Mouse (Mus musculus) cerebellum, adult 8-10 months (tissue): ENCODE measurements around the gene Prss41.
A peak's percentile ranks its signal among the peaks of the same experiment; 100 is the strongest.
"Not testable (repeated sequence)": the region's sequence is repeated elsewhere in the genome, so short reads cannot be mapped to it uniquely, and the experiment has no call there.

Experiments
- DNase-seq: peaks from one replicate; pipeline ENCODE4 v3.0.0; 2022

Prss41 gene

DNA sequence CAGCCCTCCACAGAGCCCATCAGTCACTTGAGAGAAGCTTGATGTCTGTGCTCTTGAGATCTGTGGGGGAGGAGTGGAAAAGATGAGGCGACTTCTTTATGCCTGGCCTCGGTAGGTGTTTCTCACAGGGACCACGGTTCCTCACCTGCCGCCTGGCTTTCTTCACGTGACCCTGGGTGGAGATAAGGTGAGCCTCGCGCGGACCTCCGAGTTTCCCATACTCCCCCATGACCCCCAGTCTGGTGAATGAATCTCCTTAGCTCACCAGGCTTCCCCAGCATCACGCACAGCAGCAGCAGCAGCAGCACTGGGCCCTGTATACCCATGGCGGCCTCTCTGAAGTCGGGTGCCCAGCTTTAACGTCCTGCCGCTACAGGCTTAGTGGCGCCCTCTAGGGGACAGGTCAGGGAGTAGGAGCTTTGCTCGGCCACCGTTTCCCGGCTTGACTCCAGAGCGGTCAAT, at the start of gene Prss41, which contains the start of gene Prss32:
TSS of gene Prss41 (minus strand) at position 361 of the 462 bp plus-strand sequence.
TSS of gene Prss32 (plus strand) at position 44 of the 462 bp plus-strand sequence.
- peak; percentile 64 for DNase-seq

DNA sequence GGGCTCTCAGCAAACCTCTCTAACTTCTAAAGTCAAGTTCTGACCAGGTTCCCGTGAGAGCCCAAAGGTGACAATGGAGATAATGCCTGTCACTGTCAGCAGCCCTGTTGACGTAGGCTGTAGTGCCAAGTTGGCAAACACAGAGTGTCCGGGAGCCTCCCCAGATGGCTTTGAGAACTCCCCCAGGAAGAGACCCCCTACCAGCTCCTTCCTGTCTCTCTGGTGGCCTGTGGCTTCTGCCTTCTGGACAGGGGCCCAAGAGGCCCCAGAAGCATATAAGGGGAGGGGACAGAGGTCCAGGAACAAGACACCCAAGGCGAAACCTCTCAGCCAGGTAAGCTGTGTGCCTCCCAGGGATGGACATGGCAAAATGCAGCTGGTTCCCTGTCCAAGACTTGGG, 36.6 kb upstream of the Prss41 start, which contains the start of the genes Dcpp1 and Dcpp2:
TSS of gene Dcpp1 (plus strand) at position 301 of the 400 bp plus-strand sequence.
TSS of gene Dcpp2 (plus strand) at position 305 of the 400 bp plus-strand sequence.
- not testable (repeated sequence) for DNase-seq

DNA sequence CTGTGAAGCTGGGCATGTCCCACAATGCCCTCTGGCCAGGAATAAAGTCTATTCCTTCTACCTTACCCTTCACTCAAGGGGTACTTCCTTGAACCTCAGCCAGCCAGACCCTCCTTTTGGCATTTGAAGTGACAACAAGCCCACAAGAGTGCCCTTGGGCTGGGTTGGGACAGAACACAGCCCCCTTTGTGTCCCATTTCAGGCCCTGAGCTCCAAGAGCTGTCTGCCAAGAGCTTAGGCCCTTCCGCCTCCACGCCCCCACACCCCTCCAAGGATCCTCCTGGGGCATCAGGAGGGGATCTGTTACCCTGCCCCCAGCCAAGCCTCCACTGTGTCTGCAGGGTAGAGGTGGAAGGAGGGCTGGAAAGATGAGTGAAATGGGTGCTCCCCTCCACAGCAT, 33.2 kb upstream of the Prss41 start:
- no peak for DNase-seq

DNA sequence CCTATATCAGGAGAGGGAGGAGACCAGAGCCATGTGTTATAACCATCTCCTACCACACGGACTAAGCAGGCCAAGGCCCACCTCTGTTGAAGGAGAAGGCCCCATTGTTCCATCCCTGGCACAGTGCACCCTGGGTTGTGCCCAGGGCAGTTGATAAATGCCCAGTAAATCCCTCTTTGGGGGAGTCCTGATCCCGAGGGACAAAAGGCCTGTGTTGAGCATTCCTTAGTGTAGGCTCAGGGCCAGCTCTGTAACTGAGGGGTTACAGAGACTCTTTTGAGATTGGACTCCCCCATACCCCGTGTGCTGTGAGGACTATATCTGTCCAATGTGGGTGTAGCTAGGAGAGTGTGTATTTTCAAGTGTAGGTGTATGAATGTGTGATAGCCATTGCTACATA, 32.8 kb upstream of the Prss41 start:
- no peak for DNase-seq

DNA sequence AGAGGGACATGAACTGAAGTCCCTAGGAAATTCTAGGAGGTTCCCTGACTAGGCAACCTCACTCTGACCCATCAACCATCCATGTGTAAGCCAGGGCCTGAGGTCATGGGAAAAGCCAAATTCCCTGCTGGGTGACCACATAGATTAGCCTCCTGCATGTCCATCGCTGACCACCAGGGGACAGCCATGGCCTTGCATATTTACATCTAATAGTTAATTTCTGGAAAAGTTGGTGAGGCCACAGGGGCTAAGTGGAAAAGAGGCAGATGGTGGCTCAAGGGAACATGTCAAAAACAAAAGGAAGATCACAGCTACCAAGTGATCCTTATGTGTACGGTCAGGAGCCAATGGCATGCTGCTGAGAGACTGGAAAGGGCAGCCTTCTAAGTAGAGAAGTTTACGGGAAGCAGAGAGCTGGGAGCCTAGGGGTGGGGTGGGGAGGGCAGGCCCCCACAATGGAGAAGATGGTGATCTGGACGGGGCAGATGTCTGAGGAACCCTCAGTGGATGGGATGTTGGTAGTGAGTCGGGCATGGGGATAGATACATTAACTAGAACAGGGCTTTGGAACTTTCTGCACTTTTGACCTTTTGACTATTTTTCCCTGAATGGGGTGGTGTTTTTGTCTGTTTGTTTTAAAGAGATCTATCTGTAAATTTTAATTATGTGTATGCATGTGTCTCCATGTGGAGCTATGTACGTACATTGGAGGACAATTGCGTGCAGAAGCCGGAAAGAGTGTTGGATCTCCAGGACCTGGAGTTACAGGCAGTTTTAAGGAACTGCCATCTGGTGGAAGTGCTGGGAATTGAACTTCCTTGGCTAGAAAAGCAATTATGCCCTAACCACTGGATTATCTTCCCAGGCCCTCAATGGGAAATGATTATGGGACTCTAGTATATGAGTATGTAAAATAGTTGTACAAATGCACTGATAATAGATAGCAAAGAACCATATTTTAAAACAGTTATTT, 30.2 kb upstream of the Prss41 start:
- DNase-seq = peak; percentile 48

DNA sequence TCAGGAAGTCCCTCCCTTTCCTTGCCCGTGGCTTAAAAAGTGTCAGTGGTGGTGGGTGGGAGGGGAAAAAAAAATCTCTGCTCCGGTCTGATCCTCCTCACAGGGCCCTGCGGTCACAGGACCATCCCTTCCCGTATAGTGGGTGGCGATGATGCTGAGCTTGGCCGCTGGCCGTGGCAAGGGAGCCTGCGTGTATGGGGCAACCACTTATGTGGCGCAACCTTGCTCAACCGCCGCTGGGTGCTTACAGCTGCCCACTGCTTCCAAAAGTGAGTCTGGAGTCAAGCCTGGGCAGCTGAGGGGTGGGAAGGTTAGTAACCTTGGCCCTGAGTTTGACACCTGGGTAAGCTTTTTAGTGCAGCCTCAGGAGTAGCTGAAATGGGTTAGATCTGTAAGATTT, 24.5 kb upstream of the Prss41 start:
- no peak for DNase-seq

DNA sequence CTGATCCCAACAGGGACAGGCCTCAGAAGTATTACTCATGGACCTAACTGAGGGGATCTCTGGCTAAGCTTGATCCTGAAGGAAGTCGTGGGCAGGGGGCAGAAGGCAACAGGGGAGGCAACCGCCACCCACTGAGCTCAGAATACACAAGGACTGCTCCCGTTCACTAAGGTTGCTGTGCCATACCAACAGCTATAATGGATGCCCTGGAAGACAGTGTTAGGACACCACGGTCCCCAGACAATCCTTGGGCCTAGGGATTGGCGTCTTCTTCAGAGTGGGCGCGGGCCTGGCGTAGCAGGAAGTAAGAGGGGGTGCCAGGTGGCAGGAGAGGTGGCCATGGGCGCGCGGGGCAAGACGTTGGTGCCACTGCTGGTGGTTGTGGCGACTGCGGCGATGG, 23.8 kb upstream of the Prss41 start, which contains the start of gene Prss21:
TSS of gene Prss21 (plus strand) at position 301 of the 400 bp plus-strand sequence.
- DNase-seq = no peak

DNA sequence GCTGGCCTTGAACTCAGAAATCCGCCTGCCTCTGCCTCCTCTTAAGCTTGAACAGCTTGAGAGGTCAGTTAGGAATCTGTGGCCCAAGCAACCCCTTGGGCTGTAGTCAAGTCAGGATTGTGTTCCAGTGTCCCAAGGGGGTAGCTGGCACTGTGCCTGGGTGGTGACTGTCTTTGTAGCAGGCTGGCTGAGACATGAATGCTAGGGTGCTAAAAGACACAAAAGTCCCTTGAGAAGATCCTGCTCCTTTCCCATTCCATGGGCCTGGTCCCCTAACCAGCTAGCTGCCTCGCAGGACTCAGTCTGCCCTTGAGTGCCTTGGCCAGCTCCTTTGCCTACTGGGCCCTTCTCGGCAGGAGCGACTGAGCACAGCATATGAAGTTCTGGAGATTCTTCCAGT, 19.0 kb upstream of the Prss41 start:
- DNase-seq = no peak

DNA sequence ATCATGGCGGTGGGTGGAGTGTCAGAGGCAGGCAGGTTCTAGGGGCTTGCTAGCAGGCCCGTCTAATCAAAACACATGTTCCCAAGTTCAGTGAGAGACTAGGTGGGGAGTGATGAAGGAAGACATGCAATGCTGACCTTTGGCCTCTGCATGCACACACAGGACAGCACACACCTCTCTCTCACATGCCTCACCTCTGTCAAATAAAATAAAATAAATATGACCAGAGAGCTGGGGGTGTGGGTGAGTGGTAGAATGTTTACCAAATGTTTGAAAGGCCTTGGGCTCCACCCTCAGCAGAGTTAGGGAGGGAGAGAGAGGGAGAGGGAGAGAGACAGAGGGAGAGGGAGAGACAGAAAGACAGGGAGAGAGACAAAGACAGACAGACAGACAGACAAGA, 13.9 kb upstream of the Prss41 start:
- no peak for DNase-seq

DNA sequence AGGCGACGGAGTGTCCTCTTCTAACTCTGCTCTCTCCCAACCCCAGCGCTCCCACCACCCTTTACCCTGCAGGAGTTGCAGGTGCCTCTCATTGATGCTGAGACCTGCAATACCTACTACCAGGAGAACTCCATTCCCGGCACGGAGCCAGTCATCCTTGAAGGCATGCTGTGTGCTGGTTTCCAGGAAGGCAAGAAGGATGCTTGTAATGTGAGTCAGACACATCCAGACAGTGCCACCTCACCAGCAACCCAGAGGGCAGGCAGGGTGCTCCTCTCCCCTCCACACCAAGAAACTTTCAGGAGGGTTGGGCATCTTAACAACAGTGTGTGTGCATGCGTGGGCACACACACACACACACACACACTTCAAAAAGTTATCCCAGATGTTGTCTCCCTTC, 13.2 kb upstream of the Prss41 start:
- no peak for DNase-seq

DNA sequence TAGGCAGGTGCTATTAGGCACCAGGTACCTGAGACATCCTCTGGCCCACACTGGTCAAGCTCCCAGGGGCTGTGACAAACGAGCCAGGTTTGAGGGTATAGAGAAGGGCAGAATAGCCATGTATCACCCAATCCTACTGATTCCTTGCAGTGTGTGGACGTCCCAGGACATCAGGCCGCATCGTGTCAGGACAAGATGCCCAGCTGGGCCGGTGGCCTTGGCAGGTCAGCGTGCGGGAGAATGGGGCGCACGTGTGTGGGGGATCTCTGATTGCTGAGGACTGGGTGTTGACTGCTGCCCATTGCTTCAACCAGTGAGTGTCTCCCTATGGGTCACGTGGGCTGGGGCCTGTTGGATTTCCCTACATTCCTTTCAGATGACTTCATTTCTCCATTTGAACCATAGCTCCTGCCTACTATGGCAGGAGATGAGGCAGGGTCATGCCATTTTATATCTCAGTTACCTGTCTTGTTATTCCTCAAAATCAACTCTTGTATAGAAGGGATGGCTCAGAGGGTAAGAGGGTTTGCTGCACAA, 10.3 kb upstream of the Prss41 start:
- DNase-seq = no peak

DNA sequence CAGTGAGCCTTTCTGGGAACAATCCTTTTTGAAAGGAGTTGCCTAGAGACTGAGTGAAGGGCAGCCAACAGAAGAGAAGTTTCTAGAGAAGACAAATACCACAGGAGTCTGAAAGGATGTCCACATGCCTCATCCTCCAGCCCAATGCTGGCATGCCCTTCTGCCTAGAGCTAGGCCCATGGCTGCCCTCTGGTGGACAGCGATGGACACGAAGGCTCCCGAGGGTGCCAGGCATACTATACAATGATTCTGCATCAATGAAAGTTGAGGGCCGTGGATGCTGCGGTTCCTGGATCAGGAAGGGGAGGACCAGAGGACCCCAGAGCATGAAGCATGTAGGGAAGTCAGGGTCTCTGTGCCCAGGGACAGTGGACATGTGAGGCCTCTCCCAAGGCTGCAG, 9.3 kb upstream of the Prss41 start:
- no peak for DNase-seq

DNA sequence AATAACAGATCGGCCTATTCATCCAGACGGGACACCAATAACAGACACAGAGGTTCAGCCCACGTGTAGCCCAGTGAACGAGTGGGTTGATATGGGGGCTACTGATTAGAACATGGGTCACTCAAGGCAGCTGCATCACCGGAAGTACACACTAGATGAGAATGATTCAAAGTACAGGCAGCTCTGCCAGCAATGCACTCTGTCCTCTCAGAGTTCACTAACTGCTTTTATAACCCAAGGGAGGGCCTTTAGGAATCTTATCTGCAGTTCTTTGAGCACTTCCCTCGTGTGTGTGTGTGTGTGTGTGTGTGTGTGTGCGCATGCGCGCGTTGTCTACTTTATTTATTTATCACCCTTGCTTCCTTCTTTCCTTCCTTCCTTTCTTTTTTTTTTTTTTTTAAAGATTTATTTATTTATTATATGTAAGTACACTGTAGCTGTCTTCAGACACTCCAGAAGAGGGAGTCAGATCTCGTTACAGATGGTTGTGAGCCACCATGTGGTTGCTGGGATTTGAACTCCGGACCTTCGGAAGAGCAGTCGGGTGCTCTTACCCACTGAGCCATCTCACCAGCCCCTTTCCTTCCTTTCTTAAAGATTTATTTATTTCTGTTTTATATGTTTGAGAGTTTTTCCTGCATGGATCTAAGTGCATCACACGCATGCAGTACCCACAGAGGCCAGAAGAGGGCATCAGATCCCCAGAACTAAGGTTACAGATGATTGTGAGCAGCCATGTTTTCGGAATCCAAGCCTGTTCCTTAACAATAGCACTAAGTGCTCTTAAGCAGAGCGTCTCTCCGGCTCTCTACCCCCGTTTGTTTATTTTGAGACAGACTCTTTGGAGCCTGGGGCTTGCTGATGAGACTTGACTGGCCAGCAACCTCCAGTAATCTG, 7.1 kb upstream of the Prss41 start:
- peak; percentile 44 for DNase-seq

DNA sequence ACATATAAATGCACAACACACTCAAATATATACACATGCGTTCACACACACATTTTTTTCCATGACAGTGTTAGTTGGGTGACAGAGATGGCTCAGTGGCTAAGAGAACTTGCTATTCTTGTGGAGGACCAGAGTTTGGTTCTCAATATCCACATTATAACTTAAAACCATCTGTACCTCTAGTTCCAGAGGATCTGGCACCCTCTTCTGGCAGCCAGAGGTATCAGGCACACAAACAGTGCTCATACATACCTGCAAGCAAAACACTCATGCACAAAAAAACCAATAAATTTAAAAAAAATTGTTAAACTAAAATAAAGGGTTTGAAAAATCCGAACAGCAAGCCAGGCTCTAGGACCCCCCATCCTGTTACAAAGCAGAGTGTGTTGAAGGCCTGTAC, 6.1 kb upstream of the Prss41 start:
- no peak for DNase-seq

DNA sequence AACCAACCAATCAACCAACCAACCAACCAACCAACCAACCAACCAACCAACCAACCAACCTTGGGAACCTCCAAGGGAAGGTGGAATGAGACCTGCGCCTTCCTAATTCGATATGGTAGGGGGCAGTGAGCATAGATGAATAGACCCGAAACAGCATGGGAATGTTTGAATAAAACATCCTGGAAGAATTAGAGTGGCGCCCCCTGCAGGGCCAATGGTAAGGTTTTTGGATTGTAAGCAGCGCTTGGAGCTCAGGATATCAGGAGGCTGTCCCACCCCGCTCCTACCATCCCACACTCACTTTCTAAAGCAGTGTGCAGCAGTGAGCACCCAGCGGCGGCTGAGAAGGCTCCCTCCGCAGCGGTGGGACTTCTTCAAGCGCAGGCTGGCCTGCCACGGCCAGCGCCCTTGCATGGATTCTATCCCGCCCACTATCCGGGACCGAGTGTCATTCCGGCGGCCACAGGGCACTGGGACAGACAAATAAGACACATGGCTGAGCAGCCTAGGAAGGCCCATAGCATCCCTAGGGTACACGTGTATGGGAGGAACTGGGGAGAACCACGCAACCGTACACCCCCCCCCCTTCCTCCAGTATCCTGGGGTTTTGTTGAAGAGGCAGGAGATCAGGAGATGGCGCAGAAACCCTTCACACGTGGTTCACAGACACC, 696 bp downstream of the Prss41 start:
- no peak for DNase-seq

DNA sequence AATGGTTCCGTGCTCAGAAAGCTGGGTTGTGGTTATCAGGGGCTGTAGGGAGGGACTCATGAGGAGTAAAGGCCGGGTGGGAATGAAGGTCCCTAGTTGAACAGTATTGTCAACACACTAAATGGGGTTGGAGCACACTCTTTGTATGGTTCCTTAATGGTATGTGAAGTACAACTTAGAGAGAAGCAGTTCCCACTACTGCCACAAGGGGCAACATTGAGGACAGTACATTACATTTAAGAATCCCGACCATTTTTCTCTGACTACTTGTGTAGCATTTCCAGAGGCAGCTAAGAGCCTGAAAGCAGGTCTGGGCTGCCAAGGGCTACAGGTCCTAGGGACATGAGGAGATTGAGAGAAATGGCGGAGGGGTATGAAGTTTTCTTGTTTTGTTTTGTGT, 2.8 kb downstream of the Prss41 start:
- peak; percentile 65 for DNase-seq

DNA sequence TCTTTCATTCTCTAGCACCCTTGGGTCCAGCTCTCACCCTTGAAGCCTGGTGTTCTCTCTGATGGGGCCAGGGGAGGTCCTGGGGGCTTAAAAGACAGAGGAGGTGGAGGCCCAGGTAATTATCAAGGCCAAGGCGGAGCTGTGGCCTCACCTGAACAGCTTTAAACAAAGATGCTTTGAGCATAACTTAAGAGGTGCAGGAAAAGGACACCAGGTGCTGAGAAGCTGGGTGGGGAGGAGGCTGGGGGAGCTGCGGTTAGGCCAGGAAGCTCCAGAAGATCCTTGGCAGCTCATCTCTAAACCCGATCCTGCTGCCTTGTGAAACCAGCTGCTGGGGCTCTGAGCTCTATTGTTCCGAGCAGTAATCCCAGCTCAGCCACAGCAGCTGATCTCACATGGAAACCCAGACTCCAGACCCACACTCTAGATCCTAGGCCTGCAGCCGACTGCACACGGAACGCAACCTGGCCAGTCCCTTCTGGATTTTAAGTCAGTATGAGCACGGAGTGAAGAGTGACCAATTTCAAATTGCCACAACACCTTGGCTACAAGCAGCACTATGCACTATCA, 7.9 kb downstream of the Prss41 start, which contains the start of gene Prss33:
TSS of gene Prss33 (minus strand) at position 51 of the 570 bp plus-strand sequence.
- no peak for DNase-seq

DNA sequence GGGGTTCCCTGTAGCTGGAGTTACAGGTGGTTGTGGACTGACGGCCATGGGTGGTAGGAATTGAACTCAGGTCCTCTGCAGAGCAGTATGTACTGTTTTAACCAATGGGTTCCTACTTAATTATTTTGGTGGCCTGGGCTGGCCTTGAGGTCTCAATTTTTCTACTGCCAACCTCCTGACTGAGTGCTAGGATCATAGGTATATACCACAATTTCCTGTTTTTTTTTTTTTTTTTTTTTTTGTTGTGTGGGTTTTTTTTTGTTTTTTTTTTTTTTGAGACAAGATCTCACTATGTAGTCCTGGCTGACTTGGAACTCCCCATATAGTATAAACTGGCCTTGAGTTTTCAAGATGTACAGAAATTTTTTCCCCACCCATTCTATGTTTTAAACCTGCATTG, 12.8 kb downstream of the Prss41 start:
- DNase-seq = no peak

DNA sequence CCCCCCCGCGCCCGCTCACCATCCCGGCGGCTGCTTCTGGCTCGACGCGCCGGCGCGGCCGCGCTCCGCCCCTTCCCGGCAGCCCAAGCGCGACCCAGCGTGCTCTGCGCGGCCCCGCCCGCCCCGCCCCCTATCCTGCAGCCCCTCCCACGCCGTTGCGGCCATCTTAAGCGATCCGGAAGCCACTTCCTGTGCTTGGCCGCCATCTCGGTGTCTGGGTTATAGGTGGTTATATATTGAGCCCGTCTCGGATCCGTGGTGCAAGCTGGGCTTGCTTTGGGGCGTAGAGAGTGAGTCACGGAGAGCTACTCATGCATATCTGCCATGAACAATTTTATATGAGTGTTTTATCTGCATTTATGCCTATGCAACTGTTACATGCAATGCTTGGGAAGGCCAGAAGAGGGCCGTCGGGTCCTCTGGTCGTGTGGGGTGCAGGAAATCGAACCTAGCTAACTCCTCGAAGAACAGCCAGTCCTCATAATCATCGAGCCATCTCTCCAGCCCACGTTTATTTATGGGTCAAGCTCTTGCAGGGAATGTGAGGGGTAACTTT, 14.8 kb downstream of the Prss41 start, which contains the start of gene Elob:
TSS of gene Elob (minus strand) at position 73 of the 556 bp plus-strand sequence.
- DNase-seq = peak; percentile 82

DNA sequence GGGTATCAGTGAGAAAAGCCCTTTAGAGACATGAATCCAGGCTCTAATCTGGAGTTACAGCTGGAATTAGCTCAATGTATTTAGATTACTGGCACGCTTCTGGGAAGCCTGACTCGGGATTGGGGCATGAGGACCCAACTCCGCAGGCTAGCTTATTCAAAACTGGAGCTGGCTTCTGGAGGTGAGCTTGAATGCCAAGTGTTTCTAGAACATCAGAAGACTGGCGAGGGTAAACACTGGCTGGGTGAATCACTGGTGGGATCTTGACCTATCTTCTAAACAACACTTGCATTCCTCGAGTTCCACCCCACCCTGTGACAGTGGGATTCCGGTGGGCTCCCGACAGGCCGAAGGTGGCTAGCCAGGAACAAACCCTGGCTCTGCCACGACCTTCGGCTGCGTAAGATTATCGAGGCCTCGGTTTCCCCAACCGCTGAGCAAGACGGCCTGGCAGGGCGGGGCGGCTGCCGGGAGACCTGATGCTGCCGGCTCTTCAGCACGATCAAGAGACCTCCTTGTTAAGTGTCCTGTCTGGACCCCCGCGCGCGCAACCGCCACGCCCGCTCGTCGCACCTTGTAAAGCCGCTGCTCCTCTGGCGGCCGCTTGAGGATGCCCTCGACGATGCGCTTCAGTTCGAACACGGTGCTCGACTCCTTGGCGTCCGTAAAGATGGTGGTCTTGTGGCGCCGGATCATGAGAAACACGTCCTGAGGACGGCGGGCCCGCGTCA, 15.5 kb downstream of the Prss41 start:
- DNase-seq = peak; percentile 59

DNA sequence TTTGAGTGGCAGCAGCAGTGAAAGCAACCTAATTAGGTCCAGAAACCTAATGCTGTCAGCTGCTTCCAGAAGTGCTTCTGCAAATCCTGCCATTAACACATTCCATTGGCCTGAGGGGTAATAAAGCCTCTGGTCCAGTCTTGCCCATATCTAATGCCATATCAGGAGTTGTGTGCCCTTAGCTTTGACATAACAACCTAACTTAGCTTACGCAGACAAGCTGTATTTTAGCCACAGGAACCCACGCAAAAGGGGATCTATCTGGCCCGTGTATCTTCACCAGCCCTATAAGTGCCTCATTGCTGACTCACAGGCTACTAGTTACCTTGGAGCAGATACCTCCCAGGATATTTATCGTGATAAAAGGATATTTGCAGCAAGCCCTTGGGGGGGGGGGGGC, 18.4 kb downstream of the Prss41 start:
- DNase-seq = no peak
